Mouse (Mus musculus): ENCODE results near the gene Wrnip1.

GRCm38 (mm10) chr13:32833237-32833636 lies 31.4 kb downstream of the Wrnip1 start:
- TF ChIP-seq CTCF (IDR thresholded peaks at IDR 0.05; ENCODE audit: extremely low read depth, insufficient read depth, low read length) (no peak), POLR2A (IDR thresholded peaks at IDR 0.05; ENCODE audit: extremely low read depth, insufficient read depth, low read length) (no peak)

All from cortical plate, adult 2 months (tissue).